Mouse (Mus musculus): ENCODE data around the gene Kbtbd6. TPM values are rescaled to one million over a fixed set of nuclear protein-coding genes. Genes with fewer than 3 reads are reported as not detected.
A peak's percentile ranks its signal among the peaks of the same experiment; 100 is the strongest.
"Not testable (repeated sequence)": the region's sequence is repeated elsewhere in the genome, so short reads cannot be mapped to it uniquely, and the experiment has no call there.

The Kbtbd6 gene
- 3.4 and 3.7 TPM in 2 replicates for polyA plus RNA-seq (2015; fragmentation: Nextera tagmentation; extraction: Ambion mirVana)

DNA sequence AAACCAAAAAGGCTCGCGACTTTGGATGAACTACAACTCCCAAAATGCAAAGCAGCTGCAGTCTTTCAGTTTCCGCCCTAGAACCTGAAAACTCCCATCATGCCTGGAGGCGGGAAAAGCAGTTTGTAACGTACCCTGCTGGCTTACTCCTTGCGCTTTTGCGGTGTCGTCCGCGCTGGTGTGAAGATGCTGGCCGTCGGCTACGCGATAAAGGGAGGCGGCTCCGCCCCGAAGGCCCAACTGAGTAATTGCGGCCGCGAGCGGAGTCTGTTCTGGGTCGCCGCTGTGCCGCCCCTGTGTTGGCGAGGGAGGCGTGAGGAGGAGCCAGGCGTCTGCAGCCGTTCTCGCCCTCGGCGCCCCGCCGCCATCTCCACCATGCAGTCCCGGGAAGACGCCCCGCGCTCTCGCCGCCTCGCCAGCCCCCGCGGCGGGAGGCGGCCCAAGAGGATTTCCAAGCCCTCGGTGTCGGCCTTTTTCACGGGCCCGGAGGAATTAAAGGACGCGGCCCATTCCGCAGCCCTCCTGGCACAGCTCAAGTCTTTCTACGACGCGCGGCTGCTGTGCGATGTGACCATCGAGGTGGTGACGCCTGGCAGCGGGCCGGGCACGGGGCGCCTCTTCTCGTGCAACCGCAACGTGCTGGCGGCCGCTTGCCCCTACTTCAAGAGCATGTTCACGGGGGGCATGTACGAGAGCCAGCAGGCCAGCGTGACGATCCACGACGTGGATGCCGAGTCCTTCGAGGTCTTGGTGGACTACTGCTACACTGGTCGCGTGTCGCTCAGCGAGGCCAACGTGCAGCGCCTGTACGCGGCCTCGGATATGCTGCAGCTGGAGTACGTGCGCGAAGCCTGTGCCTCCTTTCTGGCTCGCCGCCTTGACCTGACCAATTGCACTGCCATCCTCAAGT lies at the start of gene Kbtbd6:
Kbtbd6 (plus strand) TSS at position 155 of the 910 bp plus-strand sequence.
- H3K4me3 ChIP-seq, result peak within 1 kb of the TSS; percentile 59
- not testable (repeated sequence) for H3K27me3 ChIP-seq, H3K4me1 ChIP-seq, H3K36me3 ChIP-seq, H3K27ac ChIP-seq
- 17% methylated on average over 49 of the region's 89 CpGs for WGBS
- H3K9me3 ChIP-seq, result peaks cover 12% of the 10 kb centered on the region
- peak within 1 kb of the TSS; percentile 69 for H3K4me2 ChIP-seq (replicated peaks)
- peak; percentile 90 for ATAC-seq (ENCODE audit: low FRiP score, low read depth)
- H3K9ac ChIP-seq, result peak within 1 kb of the TSS; percentile 62; the same call in 1 of the 2 replicates

DNA sequence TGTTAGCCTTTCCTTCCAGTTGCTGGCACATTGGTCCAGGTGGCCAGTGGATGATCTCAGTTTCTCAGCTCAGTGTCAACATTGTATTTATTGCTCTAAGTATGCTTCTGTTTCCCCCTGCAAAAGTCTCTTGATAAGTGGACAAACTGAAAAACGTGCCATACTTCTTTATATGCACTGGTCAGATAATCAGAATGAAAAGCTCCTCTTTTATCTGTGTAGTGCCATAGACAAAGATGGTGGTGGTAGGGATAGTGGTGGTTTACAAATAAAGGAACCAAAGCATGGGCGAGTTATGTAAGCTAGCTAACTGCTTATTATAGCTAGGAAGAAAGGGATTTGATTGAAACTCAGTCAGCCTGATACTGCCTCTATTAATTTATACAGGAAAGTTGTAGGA lies 44.0 kb upstream of the Kbtbd6 start:
- no peak overlapping the region for H3K27ac ChIP-seq
- no peaks in the 10 kb centered on the region for H3K9me3 ChIP-seq
- H3K36me3 ChIP-seq, result peaks cover 27% of the 10 kb centered on the region
- H3K27me3 ChIP-seq, result no peaks in the 10 kb centered on the region
- no peak for ATAC-seq (ENCODE audit: low FRiP score, low read depth)
- H3K4me1 ChIP-seq, result no peaks in the 10 kb centered on the region
- WGBS, result 81% methylated on average over 2 of the region's 2 CpGs
- H3K4me3 ChIP-seq, result no peak overlapping the region
- H3K9ac ChIP-seq, result no peak overlapping the region
- no peak overlapping the region for H3K4me2 ChIP-seq (replicated peaks)

DNA sequence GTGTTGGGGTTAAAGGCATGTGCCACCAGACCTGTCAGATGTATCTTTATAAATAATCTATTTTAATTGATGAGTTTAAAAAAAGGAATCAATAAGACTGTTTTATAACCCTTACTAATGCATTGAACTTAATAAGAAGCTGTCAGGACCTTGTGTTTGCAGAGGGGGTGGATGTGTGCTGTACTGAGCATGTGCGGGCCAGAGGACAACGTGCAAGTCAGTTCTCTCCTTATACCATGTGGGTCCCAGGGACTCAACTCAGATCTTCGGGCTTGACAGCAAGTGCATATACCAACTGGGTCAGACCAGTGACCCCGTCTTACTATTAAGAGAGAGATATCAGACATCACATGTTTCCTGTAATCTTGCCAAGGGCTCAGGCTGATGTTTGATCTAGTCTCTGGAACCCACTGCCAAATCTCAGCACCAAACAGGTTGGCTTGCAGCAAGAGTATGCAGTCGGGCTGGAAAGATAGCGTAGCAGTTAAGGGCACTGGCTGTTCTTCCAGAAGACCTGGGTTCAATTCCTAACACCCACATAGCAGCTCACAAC lies 42.3 kb upstream of the Kbtbd6 start:
- Histone ChIP-seq H3K27me3 (no peaks in the 10 kb centered on the region), H3K4me3 (no peak overlapping the region), H3K4me2 (replicated peaks) (no peak overlapping the region), H3K36me3 (peaks cover 32% of the 10 kb centered on the region), H3K9ac (no peak overlapping the region), H3K4me1 (no peaks in the 10 kb centered on the region), H3K27ac (no peak overlapping the region), H3K9me3 (no peaks in the 10 kb centered on the region)
- no peak for ATAC-seq (ENCODE audit: low FRiP score, low read depth)
- WGBS, result 91% methylated on average over 6 of the region's 6 CpGs

- Histone ChIP-seq H3K9me3 (no peaks in the 10 kb centered on the region), H3K4me2 (replicated peaks) (no peak overlapping the region), H3K36me3 (peaks cover 34% of the 10 kb centered on the region), H3K27me3 (no peaks in the 10 kb centered on the region), H3K27ac (no peak overlapping the region), H3K4me1 (no peaks in the 10 kb centered on the region), H3K4me3 (no peak overlapping the region), H3K9ac (no peak overlapping the region)
- 75% methylated on average over 2 of the region's 2 CpGs for WGBS
- ATAC-seq (ENCODE audit: low FRiP score, low read depth), result no peak
Observed at GRCm38 (mm10) chr14:79410662-79411061, 41.0 kb upstream of the Kbtbd6 start.

DNA sequence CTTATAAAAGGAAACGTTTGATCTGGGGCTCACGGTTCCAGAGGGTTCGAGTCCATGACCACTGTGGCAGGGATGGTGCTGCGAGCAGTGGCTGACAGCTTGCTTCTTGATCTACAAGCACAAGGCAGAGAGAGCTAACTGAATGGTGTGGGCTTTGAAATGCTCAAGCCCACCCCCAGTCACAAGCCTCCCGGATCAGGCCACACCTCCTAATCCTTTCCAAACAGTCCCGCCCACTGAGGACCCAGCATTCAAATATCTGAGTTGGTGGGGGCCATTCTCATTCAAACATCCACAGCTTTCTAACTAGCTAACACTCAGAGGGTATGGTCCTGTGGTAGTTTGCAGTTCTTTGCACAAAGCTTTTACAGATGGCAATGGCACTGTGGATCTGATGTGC lies 38.5 kb upstream of the Kbtbd6 start:
- Histone ChIP-seq H3K4me1 (no peaks in the 10 kb centered on the region), H3K27ac (no peak overlapping the region), H3K4me3 (no peak overlapping the region), H3K27me3 (no peaks in the 10 kb centered on the region), H3K4me2 (replicated peaks) (no peak overlapping the region), H3K36me3 (peaks cover 37% of the 10 kb centered on the region), H3K9me3 (no peaks in the 10 kb centered on the region), H3K9ac (no peak overlapping the region)
- no peak for ATAC-seq (ENCODE audit: low FRiP score, low read depth)
- WGBS, result 82% methylated on average over 6 of the region's 6 CpGs

DNA sequence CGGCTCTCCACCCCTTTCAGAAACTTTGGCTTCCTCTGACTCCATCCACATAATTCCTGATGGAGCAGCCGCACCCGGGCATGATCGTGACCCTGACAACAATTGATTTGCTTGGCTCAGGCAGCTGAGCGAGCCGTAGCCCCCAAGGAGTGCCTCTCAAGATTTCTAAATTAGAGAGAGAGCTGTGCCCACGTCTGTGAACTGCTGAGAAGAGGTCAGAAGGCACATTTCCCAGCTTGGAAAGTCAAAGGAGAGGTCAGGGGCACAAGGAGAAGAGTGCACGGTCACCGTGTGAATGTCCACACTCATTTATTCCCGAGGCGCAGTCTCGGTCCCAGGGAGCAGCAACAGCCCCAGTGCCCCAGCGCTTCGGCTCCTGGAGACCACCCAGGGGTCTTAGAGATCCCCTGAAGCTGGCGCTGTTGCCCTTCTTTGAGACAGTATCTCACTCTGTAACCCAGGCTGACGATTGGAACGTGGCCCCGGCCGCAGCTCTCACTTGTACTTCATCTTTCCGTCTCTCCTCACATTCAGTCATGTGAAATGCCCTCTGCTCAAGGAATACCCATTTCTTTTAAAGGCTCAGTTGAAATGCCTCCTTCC lies 31.5 kb upstream of the Kbtbd6 start:
- no peak for ATAC-seq (ENCODE audit: low FRiP score, low read depth)
- no peak overlapping the region for H3K27ac ChIP-seq
- H3K9me3 ChIP-seq, result no peaks in the 10 kb centered on the region
- H3K9ac ChIP-seq, result no peak overlapping the region
- 71% methylated on average over 20 of the region's 20 CpGs for WGBS
- H3K4me3 ChIP-seq, result no peak overlapping the region
- H3K4me1 ChIP-seq, result no peaks in the 10 kb centered on the region
- no peak overlapping the region for H3K4me2 ChIP-seq (replicated peaks)
- peaks cover 24% of the 10 kb centered on the region for H3K36me3 ChIP-seq
- H3K27me3 ChIP-seq, result no peaks in the 10 kb centered on the region

DNA sequence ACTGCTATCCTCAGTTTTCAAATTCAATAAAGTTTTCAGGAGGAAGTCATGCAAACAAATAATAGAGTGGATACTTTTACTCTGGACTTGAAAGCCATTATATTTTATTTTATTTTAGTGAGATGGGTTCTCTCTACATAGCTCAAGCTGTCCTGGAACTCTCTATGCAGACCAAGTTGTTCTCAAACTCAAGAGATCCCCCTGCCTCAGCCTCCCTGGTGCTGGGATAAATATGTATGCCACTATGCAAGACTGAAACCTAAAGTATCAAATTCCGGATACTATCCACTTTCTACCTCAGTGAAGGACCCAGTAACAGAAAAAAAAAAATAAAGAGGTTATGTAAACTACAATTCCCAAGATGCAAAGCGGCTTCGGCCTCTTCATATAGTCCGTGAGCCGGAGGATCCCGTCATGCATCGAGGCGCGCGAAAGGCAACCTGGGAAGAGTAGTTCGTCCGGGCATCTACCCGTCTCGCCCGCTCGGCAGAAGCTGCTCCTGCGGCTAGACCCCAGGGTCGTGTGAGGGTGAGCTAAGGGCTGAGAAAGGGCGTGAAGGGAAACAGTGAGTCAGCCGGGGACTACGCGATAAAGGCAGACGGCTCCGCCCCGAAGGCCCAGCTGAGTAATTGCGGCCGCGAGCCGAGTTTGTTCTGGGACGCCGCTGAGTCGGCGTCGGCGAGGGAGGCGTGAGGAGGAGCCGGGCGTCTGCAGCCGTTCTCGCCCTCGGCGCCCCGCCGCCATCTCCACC lies 25.5 kb upstream of the Kbtbd6 start, which contains the start of gene Kbtbd7:
Kbtbd7 (plus strand) TSS at position 533 of the 751 bp plus-strand sequence.
- Histone ChIP-seq H3K4me1 (no peaks in the 10 kb centered on the region), H3K36me3 (peaks cover 16% of the 10 kb centered on the region)
- WGBS, result under 1% methylated on average over 43 of the region's 44 CpGs

DNA sequence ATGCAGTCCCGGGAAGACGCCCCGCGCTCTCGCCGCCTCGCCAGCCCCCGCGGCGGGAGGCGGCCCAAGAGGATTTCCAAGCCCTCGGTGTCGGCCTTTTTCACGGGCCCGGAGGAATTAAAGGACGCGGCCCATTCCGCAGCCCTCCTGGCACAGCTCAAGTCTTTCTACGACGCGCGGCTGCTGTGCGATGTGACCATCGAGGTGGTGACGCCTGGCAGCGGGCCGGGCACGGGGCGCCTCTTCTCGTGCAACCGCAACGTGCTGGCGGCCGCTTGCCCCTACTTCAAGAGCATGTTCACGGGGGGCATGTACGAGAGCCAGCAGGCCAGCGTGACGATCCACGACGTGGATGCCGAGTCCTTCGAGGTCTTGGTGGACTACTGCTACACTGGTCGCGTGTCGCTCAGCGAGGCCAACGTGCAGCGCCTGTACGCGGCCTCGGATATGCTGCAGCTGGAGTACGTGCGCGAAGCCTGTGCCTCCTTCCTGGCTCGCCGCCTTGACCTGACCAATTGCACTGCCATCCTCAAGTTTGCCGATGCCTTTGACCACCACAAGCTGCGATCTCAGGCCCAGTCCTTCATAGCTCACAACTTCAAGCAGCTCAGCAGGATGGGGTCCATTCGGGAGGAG lies 24.8 kb upstream of the Kbtbd6 start:
- Histone ChIP-seq H3K36me3 (peaks cover 20% of the 10 kb centered on the region), H3K4me3 (peak overlapping the region; percentile 53), H3K9me3 (peaks cover 18% of the 10 kb centered on the region), H3K9ac (peak overlapping the region; percentile 73), H3K4me2 (replicated peaks) (peak overlapping the region; percentile 58), H3K27ac (peak overlapping the region; percentile 74; the same call in 1 of the 2 replicates)
- not testable (repeated sequence) for H3K4me1 ChIP-seq, H3K27me3 ChIP-seq
- WGBS, result 46% methylated on average over 10 of the region's 59 CpGs
- ATAC-seq (ENCODE audit: low FRiP score, low read depth), result peak; percentile 55

More for the DNA sequence above, 25.5 kb upstream of the Kbtbd6 start, which contains the start of gene Kbtbd7:
- peak; percentile 98 for ATAC-seq (ENCODE audit: low FRiP score, low read depth)
- Histone ChIP-seq H3K4me3 (peak within 1 kb of the TSS; percentile 53), H3K27ac (peak within 1 kb of the TSS; percentile 74; the same call in 1 of the 2 replicates), H3K4me2 (replicated peaks) (peak within 1 kb of the TSS; percentile 58), H3K27me3 (no peaks in the 10 kb centered on the region), H3K9ac (peak within 1 kb of the TSS; percentile 73), H3K9me3 (peaks cover 14% of the 10 kb centered on the region)

GRCm38 (mm10) chr14:79434068-79434467 lies 17.6 kb upstream of the Kbtbd6 start:
- peaks cover 9% of the 10 kb centered on the region; the same call in 1 of the 2 replicates for H3K9me3 ChIP-seq
- 78% methylated on average over 1 of the region's 1 CpGs for WGBS
- no peak overlapping the region for H3K4me3 ChIP-seq
- peaks cover 5% of the 10 kb centered on the region for H3K36me3 ChIP-seq
- no peaks in the 10 kb centered on the region for H3K4me1 ChIP-seq
- H3K27ac ChIP-seq, result no peak overlapping the region
- no peak for ATAC-seq (ENCODE audit: low FRiP score, low read depth)
- no peak overlapping the region for H3K9ac ChIP-seq
- no peak overlapping the region for H3K4me2 ChIP-seq (replicated peaks)
- H3K27me3 ChIP-seq, result no peaks in the 10 kb centered on the region

DNA sequence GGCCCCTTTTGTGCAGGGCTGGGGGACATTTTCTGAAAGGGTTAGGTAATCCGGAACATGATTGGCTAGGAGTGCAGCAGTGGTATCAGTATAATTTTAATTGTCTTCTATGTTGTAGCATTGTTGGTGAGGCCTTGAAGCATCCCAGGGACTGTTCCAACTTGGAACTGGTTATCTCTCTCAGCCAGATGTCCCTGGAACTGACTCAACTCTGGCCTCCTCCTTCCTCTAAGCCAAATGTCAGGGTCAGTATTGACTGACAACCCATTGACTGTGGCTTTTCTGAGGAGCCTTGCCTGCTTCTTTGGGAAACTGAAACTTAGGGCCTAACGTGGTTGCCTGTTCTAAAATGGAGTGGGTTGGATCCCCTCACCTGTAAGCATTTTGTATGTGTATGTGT lies 11.0 kb upstream of the Kbtbd6 start:
- WGBS, result 89% methylated on average over 2 of the region's 2 CpGs
- ATAC-seq (ENCODE audit: low FRiP score, low read depth), result no peak
- no peaks in the 10 kb centered on the region for H3K27me3 ChIP-seq
- no peak overlapping the region for H3K4me3 ChIP-seq
- H3K9ac ChIP-seq, result no peak overlapping the region
- H3K27ac ChIP-seq, result no peak overlapping the region
- H3K4me2 ChIP-seq (replicated peaks), result no peak overlapping the region
- H3K9me3 ChIP-seq, result no peaks in the 10 kb centered on the region
- no peaks in the 10 kb centered on the region for H3K4me1 ChIP-seq
- H3K36me3 ChIP-seq, result no peaks in the 10 kb centered on the region

DNA sequence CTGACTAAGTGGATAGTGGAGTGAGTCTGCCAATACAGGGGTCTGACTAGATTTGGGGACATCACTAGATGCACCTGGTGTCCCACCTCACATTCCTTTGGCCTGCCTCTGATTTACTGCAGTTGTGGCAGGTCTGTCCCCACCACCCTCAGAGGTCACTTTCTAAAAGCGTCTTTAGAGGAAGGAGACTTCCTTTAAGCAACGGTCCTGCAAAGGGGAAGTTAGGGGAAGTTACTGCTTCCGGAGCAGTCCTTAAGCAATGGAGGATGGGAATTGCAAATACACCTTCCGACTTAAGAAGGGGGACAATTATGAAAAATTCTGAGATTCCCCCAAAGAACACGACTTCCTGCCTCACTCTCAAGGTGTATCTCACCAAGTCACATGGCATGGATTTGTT lies 10.2 kb upstream of the Kbtbd6 start:
- H3K4me1 ChIP-seq, result no peaks in the 10 kb centered on the region
- H3K4me2 ChIP-seq (replicated peaks), result no peak overlapping the region
- H3K27ac ChIP-seq, result no peak overlapping the region
- no peaks in the 10 kb centered on the region for H3K9me3 ChIP-seq
- H3K9ac ChIP-seq, result no peak overlapping the region
- WGBS, result 79% methylated on average over 5 of the region's 5 CpGs
- no peaks in the 10 kb centered on the region for H3K27me3 ChIP-seq
- ATAC-seq (ENCODE audit: low FRiP score, low read depth), result no peak
- no peak overlapping the region for H3K4me3 ChIP-seq
- H3K36me3 ChIP-seq, result no peaks in the 10 kb centered on the region
